Mouse (Mus musculus): ENCODE data around the gene Hrk.
A peak's percentile ranks its signal among the peaks of the same experiment; 100 is the strongest.

The Hrk gene

DNA sequence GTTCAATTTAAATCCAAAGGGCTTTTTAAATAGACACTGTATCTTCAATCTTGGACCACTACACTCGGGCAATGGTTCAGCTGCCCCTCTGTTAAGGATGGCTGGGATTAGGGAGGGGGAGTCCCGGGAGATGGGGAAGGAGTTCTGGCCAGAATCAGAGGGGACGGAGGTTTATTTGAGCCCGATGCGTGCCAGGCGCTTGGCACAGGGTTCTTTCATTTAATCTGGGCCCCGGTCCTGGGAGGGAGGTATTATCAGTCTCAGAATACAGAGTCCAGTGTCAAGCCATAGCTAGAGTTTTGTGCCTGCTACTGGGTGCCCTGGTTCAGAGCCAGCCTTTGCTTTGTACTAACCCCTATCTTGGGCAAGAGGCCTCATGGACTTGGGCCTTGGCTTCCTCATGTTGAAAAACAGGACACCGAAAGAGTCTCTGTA is 3.1 kb downstream of the Hrk start:
- DNase-seq, result peak; percentile 65

- no peak for DNase-seq
Measured at GRCm38 (mm10) chr5:118169222-118170221, 5.1 kb downstream of the Hrk start.

GRCm38 (mm10) chr5:118170888-118171529 is 6.6 kb downstream of the Hrk start:
- DNase-seq, result no peak

- peak; percentile 73 for DNase-seq
Measured at GRCm38 (mm10) chr5:118171665-118172064, 7.2 kb downstream of the Hrk start.

DNA sequence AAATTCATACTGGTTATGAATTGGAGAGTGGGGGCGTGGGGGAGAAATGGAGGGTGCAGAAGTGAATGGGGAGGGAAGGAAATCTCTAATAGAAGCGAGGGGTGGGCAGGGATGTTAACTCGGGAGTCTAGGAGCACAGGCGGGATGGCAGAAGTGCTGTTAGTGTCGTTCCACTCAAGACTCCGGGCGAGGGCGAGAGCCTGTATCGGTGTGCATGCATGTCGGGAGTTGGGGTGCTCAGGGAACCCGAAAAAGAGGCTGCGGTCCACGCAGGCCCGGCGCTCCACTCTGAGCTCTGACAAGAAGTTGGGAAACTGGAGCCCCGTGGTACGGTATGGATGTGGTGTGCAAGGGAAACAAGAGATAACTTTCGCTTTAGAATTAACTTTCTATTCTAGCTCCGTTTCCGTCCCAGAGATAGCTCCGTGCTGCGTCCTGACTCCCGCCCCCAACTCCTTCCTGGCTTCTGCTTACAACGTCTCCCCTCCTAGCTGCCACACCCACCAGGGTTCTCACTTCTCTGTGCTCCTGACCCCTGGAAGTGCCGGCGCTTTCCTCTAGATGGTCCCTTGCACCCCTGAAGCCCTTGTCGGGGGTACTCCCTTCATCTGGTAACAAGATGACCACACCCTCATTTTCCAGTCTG is 7.8 kb downstream of the Hrk start:
- no peak for DNase-seq

GRCm38 (mm10) chr5:118174310-118175009 is 10.0 kb downstream of the Hrk start:
- no peak for DNase-seq

- DNase-seq, result no peak
Measured at GRCm38 (mm10) chr5:118175137-118175536, 10.7 kb downstream of the Hrk start.

DNA sequence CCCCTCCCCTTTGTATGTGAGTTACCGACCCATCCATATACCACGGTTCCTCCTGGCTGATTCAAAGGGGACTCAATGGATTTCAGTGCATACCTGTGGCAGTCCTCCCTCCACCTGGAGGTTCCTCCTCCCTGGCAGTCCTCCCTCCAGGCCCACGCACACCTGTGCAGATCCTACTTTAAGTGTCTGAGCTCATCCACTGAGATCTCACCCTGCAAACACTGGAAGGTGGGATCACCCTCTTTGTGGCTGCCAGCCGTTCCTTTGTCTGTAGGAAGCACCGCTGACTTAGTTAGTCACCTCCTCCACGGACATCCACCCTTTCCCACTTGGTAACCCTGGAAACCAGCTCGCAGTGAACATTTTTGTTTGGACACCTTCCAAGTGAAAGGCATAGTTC is 13.2 kb downstream of the Hrk start:
- DNase-seq, result no peak

- no peak for DNase-seq
Measured at GRCm38 (mm10) chr5:118186903-118187633, 22.6 kb downstream of the Hrk start.

- DNase-seq, result no peak
Measured at GRCm38 (mm10) chr5:118188356-118188755, 23.9 kb downstream of the Hrk start.

GRCm38 (mm10) chr5:118190491-118190890 is 26.0 kb downstream of the Hrk start:
- no peak for DNase-seq

- no peak for DNase-seq
Measured at GRCm38 (mm10) chr5:118192221-118192620, 27.8 kb downstream of the Hrk start.

DNA sequence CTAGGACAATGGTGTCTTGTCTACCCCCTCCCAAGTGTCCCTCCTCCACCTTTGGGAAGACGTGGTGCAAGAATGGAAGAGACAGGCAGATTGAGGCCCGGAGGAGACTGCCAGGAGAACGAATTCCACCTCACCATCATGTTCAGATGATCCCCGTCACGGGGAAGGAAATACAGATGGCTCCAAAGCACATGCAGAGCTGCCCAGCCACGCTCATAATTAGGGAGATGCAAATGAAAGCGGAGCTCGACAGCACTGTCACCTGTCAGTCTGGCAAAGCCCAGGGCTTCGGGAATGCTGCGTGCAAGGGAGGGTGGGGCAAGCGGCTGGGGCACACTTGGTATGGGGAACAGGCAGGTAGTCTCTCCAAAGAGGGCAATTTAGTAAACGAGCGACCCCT is 33.0 kb downstream of the Hrk start:
- DNase-seq, result peak; percentile 43

DNA sequence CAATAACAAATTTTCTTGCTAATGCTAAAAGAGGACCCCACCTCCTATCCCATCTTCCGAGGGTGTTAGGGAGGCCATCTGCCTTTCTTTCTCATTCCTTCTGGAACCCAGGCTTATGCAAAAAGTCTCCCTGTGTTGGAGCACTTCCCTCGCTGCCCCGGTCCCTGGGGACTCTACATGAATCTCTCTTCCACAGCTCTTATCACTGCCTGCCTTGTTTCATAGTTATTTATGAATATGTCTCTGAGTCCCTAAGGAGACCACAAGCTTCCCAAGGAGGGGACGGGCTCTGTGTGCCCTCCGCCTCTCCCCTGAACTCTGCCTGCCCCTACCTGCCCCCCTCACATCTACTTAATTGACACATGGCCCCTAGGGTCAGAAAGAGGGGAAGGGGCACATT is 35.2 kb downstream of the Hrk start:
- no peak for DNase-seq

- DNase-seq, result no peak
Measured at GRCm38 (mm10) chr5:118204675-118205440, 40.4 kb downstream of the Hrk start.

- no peak for DNase-seq
Measured at GRCm38 (mm10) chr5:118205852-118206251, 41.4 kb downstream of the Hrk start.

- DNase-seq, result no peak
Measured at GRCm38 (mm10) chr5:118214012-118214411, 49.6 kb downstream of the Hrk start.

DNA sequence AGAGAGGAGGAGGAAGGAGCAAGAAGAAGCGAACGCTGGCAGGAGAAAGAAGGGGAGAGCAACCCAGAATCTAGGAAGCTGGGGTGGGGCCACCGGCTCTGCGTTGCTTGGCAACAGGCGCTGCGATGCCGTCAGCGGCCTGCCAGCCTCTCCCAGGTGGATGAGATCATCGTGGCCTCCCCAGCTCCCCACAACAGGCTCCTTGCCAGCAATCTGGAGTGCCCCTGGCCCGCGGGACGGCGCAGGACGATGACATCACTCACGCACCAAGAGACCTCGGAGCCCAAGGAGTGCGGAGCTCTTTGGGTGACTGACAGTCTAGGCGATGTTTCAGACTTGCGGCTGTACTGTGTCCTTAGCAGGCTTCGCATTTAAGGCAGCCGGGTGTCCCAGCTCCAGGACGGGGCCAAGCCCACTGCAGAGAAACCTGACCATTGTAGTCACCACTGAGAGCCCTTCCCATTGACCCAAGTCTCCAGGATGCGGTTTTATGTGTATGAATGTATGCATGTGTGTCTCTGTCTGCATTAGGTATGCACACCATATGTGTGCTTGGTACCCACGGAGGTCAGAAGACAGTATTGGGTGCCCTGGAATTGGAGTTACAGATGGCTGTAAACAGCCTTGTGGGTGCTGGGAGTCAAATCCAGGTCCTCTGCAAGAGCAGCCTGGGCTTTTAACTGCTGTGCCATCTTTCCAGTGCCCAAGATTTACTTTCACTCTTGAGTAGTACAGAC is 50.1 kb downstream of the Hrk start:
- peak; percentile 81 for DNase-seq

GRCm38 (mm10) chr5:118217410-118217809 is 53.0 kb downstream of the Hrk start:
- peak; percentile 77 for DNase-seq

DNA sequence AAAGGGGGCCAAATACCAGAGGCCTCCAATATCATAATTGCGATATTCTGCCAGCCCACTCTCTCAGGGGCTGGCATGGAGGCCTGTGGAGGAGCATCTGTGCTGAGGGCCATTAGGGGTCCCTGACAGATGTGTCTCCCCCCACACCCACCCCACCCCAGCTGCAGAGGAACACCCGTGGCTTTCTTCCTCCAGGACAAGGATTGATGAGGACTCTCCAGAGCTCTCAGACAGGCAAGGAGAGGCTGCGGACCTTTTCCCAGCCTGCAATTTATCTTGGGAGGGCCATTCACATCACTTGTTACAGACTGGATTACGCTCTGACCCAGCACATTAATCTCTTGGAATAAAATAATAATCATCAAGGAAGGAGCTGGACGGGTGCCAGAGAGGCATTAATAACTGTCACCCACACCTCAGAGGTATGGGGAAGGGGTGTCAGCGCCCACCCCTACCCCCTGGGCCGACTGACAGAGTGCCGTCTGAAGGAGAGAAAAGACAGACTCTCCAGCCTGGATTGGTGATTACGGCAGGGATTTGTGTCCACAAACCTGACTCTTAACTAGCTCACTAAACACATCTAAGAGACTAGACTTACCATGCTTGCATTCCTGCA is 58.8 kb downstream of the Hrk start:
- DNase-seq, result no peak
